19 mouse cellular contexts compared by ENCODE assay signal in genomic region chr2:165270858-165271257, GRCm38 (mm10). TPM values are rescaled to one million over a fixed set of nuclear protein-coding genes. Genes with fewer than 3 reads are reported as not detected.
DNase-seq lines count a peak whose midpoint lies in the region; ATAC-seq and TF ChIP-seq lines count a peak whose summit lies in the region.
"Had no signal": no experiment of that assay in that cellular context is flagged by ENCODE, and none has a peak within 500 bp of the region (broad histone marks: within the 10 kb centered on the region; RNA-seq: fewer than 3 reads in every experiment).

No protein-coding gene starts in this region.

- no peak overlapping the region for H3K4me3 ChIP-seq in heart, embryonic 11.5 days (ENCODE audit: low read depth, low read length)
- no peak overlapping the region for H3K4me3 ChIP-seq in kidney, embryonic 14.5 days (ENCODE audit: low read length)
- no peak overlapping the region for H3K4me3 ChIP-seq in CH12.LX (replicated peaks in 1 of 3; ENCODE audit: low read depth in 2 of 3, low read length in 2 of 3, poor library complexity in 1 of 3)
- H3K4me3 ChIP-seq in midbrain, embryonic 14.5 days (replicated peaks; ENCODE audit: low read depth, low read length): no peak overlapping the region
- H3K4me3 ChIP-seq: liver, embryonic 13.5 days; stomach, embryonic 15.5 days had no signal

- no peak; the same call in 1 of the 2 replicates for TF ChIP-seq EP300 in CH12.LX (IDR thresholded peaks at IDR 0.05; ENCODE audit: low read length)

- no peaks in the 10 kb centered on the region for H3K9me3 ChIP-seq in heart, embryonic 11.5 days (replicated peaks; ENCODE audit: control insufficient read depth, low read length)
- H3K9me3 ChIP-seq in kidney, embryonic 14.5 days (ENCODE audit: control insufficient read depth, low read length): no peaks in the 10 kb centered on the region
- no peaks in the 10 kb centered on the region for H3K9me3 ChIP-seq in CH12.LX (replicated peaks; ENCODE audit: low read length)
- no peaks in the 10 kb centered on the region for H3K9me3 ChIP-seq in midbrain, embryonic 14.5 days (ENCODE audit: control insufficient read depth, low read length)
- H3K9me3 ChIP-seq: liver, embryonic 13.5 days; stomach, embryonic 15.5 days had no signal

- intact Hi-C loops in heart, postnatal 14 days (cut with DNase I): loop anchor here (5.0 kb wide), 1 partner anchor 216 kb away; no protein-coding TSS in a partner anchor

- no peak for TF ChIP-seq RAD21 in CH12.LX (IDR thresholded peaks at IDR 0.05; ENCODE audit: low read depth, low read length)

- DNase-seq in heart, postnatal 14 days: no peak
- DNase-seq in kidney, postnatal 4 days: no peak
- peak; percentile 34 for DNase-seq in CH12.LX (ENCODE audit: extremely low read depth)
- peak; percentile 42 for DNase-seq in midbrain, embryonic 14.5 days
- no peak for DNase-seq in lung, postnatal 10 days
- DNase-seq in layer of hippocampus, adult 18-20 months (ENCODE audit: low spot score in 2 of 2): no peak
- DNase-seq: adrenal gland, postnatal 10 days; cerebellum, adult 2 months; kidney, adult 8-10 months; left cerebral cortex, postnatal 4 days; liver, embryonic 13.5 days; right cerebral cortex, adult 18-20 months; thymus, postnatal 14 days had no signal

- in situ Hi-C loops in CH12.LX (cut with MboI; ENCODE audit: low pct_ligation_motif_present, low pct_unique_long_range_greater_than_20kb, low sequenced_read_pairs): loop anchor here (5.0 kb wide), 2 partner anchors 91 to 194 kb away; no protein-coding TSS in a partner anchor

- ATAC-seq in heart, embryonic 11.5 days (replicated peaks; ENCODE audit: insufficient number of reproducible peaks, low FRiP score, low TSS enrichment): no peak
- 0 out of 2 replicates have a peak, but pooled peaks have one; percentile 22 for ATAC-seq in kidney, embryonic 14.5 days (ENCODE audit: low FRiP score, low TSS enrichment)
- no peak for ATAC-seq in midbrain, embryonic 14.5 days (ENCODE audit: low FRiP score, low TSS enrichment)
- ATAC-seq: CD4-positive, CD25-positive, alpha-beta regulatory T cell, adult 4 months; lung, postnatal 0 days had no signal

- dilution Hi-C loops in CH12.LX (cut with MboI; ENCODE audit: extremely low pct_ligation_motif_present, extremely low pct_unique_long_range_greater_than_20kb, low sequenced_read_pairs): no loop called here

- peak overlapping the region; percentile 23; the same call in 1 of the 2 replicates for H3K4me2 ChIP-seq in heart, embryonic 11.5 days
- no peak overlapping the region for H3K4me2 ChIP-seq in kidney, embryonic 14.5 days (replicated peaks; ENCODE audit: low read depth, low read length)
- H3K4me2 ChIP-seq in CH12.LX (ENCODE audit: insufficient read depth, low read depth, poor library complexity, severe bottlenecking): no peak overlapping the region
- no peak overlapping the region for H3K4me2 ChIP-seq in midbrain, embryonic 14.5 days (ENCODE audit: low read length)
- H3K4me2 ChIP-seq: liver, embryonic 13.5 days; stomach, embryonic 15.5 days had no signal

- no peak overlapping the region for H3K9ac ChIP-seq in heart, embryonic 11.5 days (ENCODE audit: low read depth, low read length)
- H3K9ac ChIP-seq in kidney, embryonic 14.5 days (ENCODE audit: low read depth, low read length): no peak overlapping the region
- no peak overlapping the region for H3K9ac ChIP-seq in CH12.LX (ENCODE audit: insufficient read depth, low read depth)
- peak overlapping the region; percentile 17; the same call in 1 of the 2 replicates for H3K9ac ChIP-seq in midbrain, embryonic 14.5 days (replicated peaks; ENCODE audit: low read length)
- H3K9ac ChIP-seq: liver, embryonic 13.5 days; stomach, embryonic 15.5 days had no signal

- H3K36me3 ChIP-seq in heart, embryonic 11.5 days (ENCODE audit: control insufficient read depth, insufficient read depth, low read length): no peaks in the 10 kb centered on the region
- H3K36me3 ChIP-seq in kidney, embryonic 14.5 days (ENCODE audit: control insufficient read depth, insufficient read depth, low read length): no peaks in the 10 kb centered on the region
- H3K36me3 ChIP-seq in CH12.LX (replicated peaks in 1 of 2; ENCODE audit: control insufficient read depth in 1 of 2, insufficient read depth in 1 of 2, low read length in 1 of 2): peaks cover 0 to under 1% of the 10 kb centered on the region in 2 experiments
- no peaks in the 10 kb centered on the region for H3K36me3 ChIP-seq in midbrain, embryonic 14.5 days (ENCODE audit: control insufficient read depth, insufficient read depth, low read length)
- H3K36me3 ChIP-seq: liver, embryonic 13.5 days; stomach, embryonic 15.5 days had no signal

- 41% methylated on average over 7 of the region's 7 CpGs for WGBS in heart, embryonic 11.5 days (ENCODE audit: insufficient replicate concordance)
- 34% methylated on average over 7 of the region's 7 CpGs for WGBS in kidney, embryonic 14.5 days
- 43% methylated on average over 7 of the region's 7 CpGs for WGBS in midbrain, embryonic 14.5 days

- TF ChIP-seq CTCF in CH12.LX (conservative IDR thresholded peaks at IDR 0.05 in 1 of 2, IDR thresholded peaks at IDR 0.05 in 1 of 2; ENCODE audit: low read depth in 2 of 2, low read length in 2 of 2): no peak

- no peak overlapping the region for H3K27ac ChIP-seq in heart, embryonic 11.5 days (ENCODE audit: low read depth, low read length)
- H3K27ac ChIP-seq in kidney, embryonic 14.5 days (ENCODE audit: low read depth, low read length): no peak overlapping the region
- H3K27ac ChIP-seq in CH12.LX (ENCODE audit: insufficient read depth, low read depth): no peak overlapping the region
- peak overlapping the region; percentile 38; the same call in 1 of the 2 replicates for H3K27ac ChIP-seq in midbrain, embryonic 14.5 days (replicated peaks; ENCODE audit: low read depth, low read length)
- H3K27ac ChIP-seq: liver, embryonic 13.5 days; stomach, embryonic 15.5 days had no signal

- peaks cover 17% of the 10 kb centered on the region for H3K27me3 ChIP-seq in heart, embryonic 11.5 days (ENCODE audit: control insufficient read depth, insufficient read depth, low read length)
- H3K27me3 ChIP-seq in kidney, embryonic 14.5 days (ENCODE audit: control insufficient read depth, insufficient read depth, low read length): peaks cover 5% of the 10 kb centered on the region; the same call in 1 of the 2 replicates
- peaks cover 41% of the 10 kb centered on the region for H3K27me3 ChIP-seq in CH12.LX (replicated peaks)
- no peaks in the 10 kb centered on the region for H3K27me3 ChIP-seq in midbrain, embryonic 14.5 days (ENCODE audit: control insufficient read depth, insufficient read depth, low read length)

- H3K79me2 ChIP-seq in CH12.LX (replicated peaks; ENCODE audit: control insufficient read depth, extremely low read depth, insufficient read depth, poor library complexity, severe bottlenecking): no peaks in the 10 kb centered on the region

- H3K4me1 ChIP-seq in heart, embryonic 11.5 days (ENCODE audit: control insufficient read depth, insufficient read depth, low read length): peaks cover 4% of the 10 kb centered on the region; the same call in 1 of the 2 replicates
- peaks cover 19% of the 10 kb centered on the region for H3K4me1 ChIP-seq in kidney, embryonic 14.5 days (ENCODE audit: control insufficient read depth, insufficient read depth, low read length)
- H3K4me1 ChIP-seq in CH12.LX (ENCODE audit: control insufficient read depth in 1 of 2, insufficient read depth in 2 of 2): peaks cover 5 to 18% of the 10 kb centered on the region in 2 experiments
- peaks cover 61% of the 10 kb centered on the region for H3K4me1 ChIP-seq in midbrain, embryonic 14.5 days (ENCODE audit: control insufficient read depth, insufficient read depth, low read length)
- H3K4me1 ChIP-seq: liver, embryonic 13.5 days had no signal

- TF ChIP-seq POLR2A in CH12.LX (IDR thresholded peaks at IDR 0.05; ENCODE audit: low read depth, low read length): no peak

TF ChIP-seq in CH12.LX, 34 proteins besides CTCF, POLR2A, EP300 and RAD21:
- no peak for TF ChIP-seq PAX5 (IDR thresholded peaks at IDR 0.05; ENCODE audit: low read length)
- TF ChIP-seq BHLHE40 (IDR thresholded peaks at IDR 0.05; ENCODE audit: low read depth, low read length): peak; percentile 66

RNA-seq across cellular contexts. Expression of gene Slc35c2, which starts 16.8 kb away (rescaled TPM):
- 32.4 and 38.9 TPM in 2 replicates for polyA plus RNA-seq in heart, embryonic 11.5 days (2014; fragmentation: Nextera tagmentation; extraction: Ambion mirVana)
- total RNA-seq in heart, postnatal 14 days (2021): 10 to 100 TPM; 16.9 to 17.4 TPM
- 35.4 and 54.1 TPM in 2 replicates for polyA plus RNA-seq in kidney, embryonic 14.5 days (2014; fragmentation: Nextera tagmentation; extraction: Ambion mirVana)
- 45.5 and 49.3 TPM in 2 replicates for total RNA-seq in CH12.LX (2012; rRNA removed)
- 41.6 and 55.3 TPM in 2 replicates for total RNA-seq in CH12.LX (2014; rRNA removed)
- polyA plus RNA-seq in CH12.LX (2012; ENCODE audit: insufficient read length, low read depth): 35.2 and 57.8 TPM in 2 replicates
- polyA plus RNA-seq in midbrain, embryonic 14.5 days (2014; fragmentation: Nextera tagmentation; extraction: Ambion mirVana): 60.8 and 65.2 TPM in 2 replicates
- total RNA-seq in layer of hippocampus, adult 18-20 months (2021): 100 to 1,000 TPM in 1 of 2 experiments, 10 to 100 TPM in 1; 96.3 to 101 TPM

RNA-seq across cellular contexts. Expression of gene Cdh22, which starts 36.2 kb away (rescaled TPM):
- 0.06 and 0.16 TPM in 2 replicates for polyA plus RNA-seq in heart, embryonic 11.5 days (2014; fragmentation: Nextera tagmentation; extraction: Ambion mirVana)
- under 1 TPM; 0.17 to 0.22 TPM for total RNA-seq in heart, postnatal 14 days (2021)
- polyA plus RNA-seq in kidney, embryonic 14.5 days (2014; fragmentation: Nextera tagmentation; extraction: Ambion mirVana): 0.74 and 1.2 TPM in 2 replicates
- total RNA-seq in CH12.LX (2012; rRNA removed): 0.08 TPM in 1 of 2 replicates, not detected in the other
- total RNA-seq in CH12.LX (2014; rRNA removed): not detected in 2 replicates
- polyA plus RNA-seq in CH12.LX (2012; ENCODE audit: insufficient read length, low read depth): not detected in 2 replicates
- 15.8 and 18.4 TPM in 2 replicates for polyA plus RNA-seq in midbrain, embryonic 14.5 days (2014; fragmentation: Nextera tagmentation; extraction: Ambion mirVana)
- total RNA-seq in layer of hippocampus, adult 18-20 months (2021): 10 to 100 TPM; 14.3 to 23.1 TPM
- polyA plus RNA-seq: CD4-positive, CD25-positive, alpha-beta regulatory T cell, adult 4 months; gonadal fat pad, adult 2 months; liver, embryonic 13.5 days had no signal

RNA-seq across cellular contexts. Expression of gene Elmo2, which starts 55.4 kb away (rescaled TPM):
- 50.6 and 59.5 TPM in 2 replicates for polyA plus RNA-seq in heart, embryonic 11.5 days (2014; fragmentation: Nextera tagmentation; extraction: Ambion mirVana)
- total RNA-seq in heart, postnatal 14 days (2021): 10 to 100 TPM; 22.2 to 25.1 TPM
- 56.9 and 84.1 TPM in 2 replicates for polyA plus RNA-seq in kidney, embryonic 14.5 days (2014; fragmentation: Nextera tagmentation; extraction: Ambion mirVana)
- total RNA-seq in CH12.LX (2012; rRNA removed): 11.7 and 13.2 TPM in 2 replicates
- total RNA-seq in CH12.LX (2014; rRNA removed): 9.0 and 9.6 TPM in 2 replicates
- polyA plus RNA-seq in CH12.LX (2012; ENCODE audit: insufficient read length, low read depth): 8.4 and 10.1 TPM in 2 replicates
- 92.3 and 109 TPM in 2 replicates for polyA plus RNA-seq in midbrain, embryonic 14.5 days (2014; fragmentation: Nextera tagmentation; extraction: Ambion mirVana)
- total RNA-seq in layer of hippocampus, adult 18-20 months (2021): 100 to 1,000 TPM; 174 to 179 TPM

Comparison
In these comparisons a context has a peak if more than half of its experiments do, and no peak if none do; other contexts are left out.
1. DNase-seq: peak in CH12.LX (single experiment) and midbrain, embryonic 14.5 days (single experiment); none in heart, postnatal 14 days (0 of 2), kidney, postnatal 4 days (0 of 2), lung, postnatal 10 days (single experiment) and layer of hippocampus, adult 18-20 months (0 of 2).